Mouse (Mus musculus) liver, embryonic 14.5 days (tissue): Measurements from ENCODE around the gene Prdm12. TPM values are rescaled to one million over a fixed set of nuclear protein-coding genes. Genes with fewer than 3 reads are reported as not detected.

Experiments used
- ATAC-seq: fragments of 200-750 bp; cut with Nextera tagmentation; 2 replicates; pipeline ENCODE4 v1.8.0; 2017; ENCODE audit warnings: moderate number of reproducible peaks, mild to moderate bottlenecking, moderate library complexity; ENCODE audit not compliant: insufficient read depth
- DNase-seq, 3 experiments: peaks; one replicate each; pipeline ENCODE4 v3.0.0-alpha.2; 2012 to 2013; ENCODE audit warnings: low read depth in 3 of 3, low spot score in 3 of 3
- H3K27ac ChIP-seq: fragments of 300-500 bp; sonication (generic); 2 replicates; pipeline ENCODE4 v1.5.1; 2014; ENCODE audit warnings: moderate library complexity, mild to moderate bottlenecking, control low read depth, inconsistent platforms
- H3K27me3 ChIP-seq: fragments of 300-500 bp; sonication (generic); 2 replicates; pipeline ENCODE4 v1.6.1; 2014; ENCODE audit warnings: mild to moderate bottlenecking, low read length, moderate library complexity; ENCODE audit not compliant: control insufficient read depth, insufficient read depth
- H3K36me3 ChIP-seq: fragments of 300-500 bp; sonication (generic); replicated peaks from 2 replicates; pipeline ENCODE4 v1.6.1; 2014; ENCODE audit warnings: low read depth; ENCODE audit not compliant: control insufficient read depth, insufficient read depth
- H3K4me1 ChIP-seq, 2 experiments: fragments of 200-500 bp in 1 of 2; fragments of 300-500 bp in 1 of 2; sonication (generic) in 1 of 2; replicated peaks; 2 replicates each; pipeline ENCODE4 v1.6.1; 2012 to 2014; ENCODE audit warnings: antibody characterized with exemption in 1 of 2, inconsistent platforms in 1 of 2, low read length in 1 of 2; ENCODE audit not compliant: control insufficient read depth in 2 of 2, insufficient read depth in 2 of 2
- H3K4me2 ChIP-seq: fragments of 300-500 bp; sonication (generic); 2 replicates; pipeline ENCODE4 v1.6.1; 2014; ENCODE audit warnings: low read depth, mild to moderate bottlenecking, control low read depth, moderate library complexity
- H3K4me3 ChIP-seq, 2 experiments: fragments of 200-500 bp in 1 of 2; fragments of 300-500 bp in 1 of 2; sonication (generic) in 1 of 2; 2 replicates each; pipeline ENCODE4 v1.5.1; 2012 to 2014; ENCODE audit warnings: low read depth in 2 of 2, low read length in 2 of 2, mild to moderate bottlenecking in 2 of 2, control low read depth in 1 of 2, inconsistent platforms in 1 of 2, moderate library complexity in 1 of 2; ENCODE audit not compliant: insufficient read depth in 1 of 2
- H3K9ac ChIP-seq: fragments of 300-500 bp; sonication (generic); replicated peaks from 2 replicates; pipeline ENCODE4 v1.6.1; 2014; ENCODE audit warnings: mild to moderate bottlenecking, control low read depth, moderate library complexity
- H3K9me3 ChIP-seq: fragments of 300-500 bp; sonication (generic); 2 replicates; pipeline ENCODE4 v1.6.1; 2016; ENCODE audit warnings: low read length, mixed read lengths; ENCODE audit not compliant: control insufficient read depth
- CTCF ChIP-seq: IDR thresholded peaks from 2 replicates; pipeline ENCODE4 v1.5.1; 2016; ENCODE audit warnings: antibody characterized with exemption, low read depth, control low read depth
- EP300 ChIP-seq: IDR thresholded peaks from 2 replicates; pipeline ENCODE4 v1.6.1; 2016; ENCODE audit warnings: antibody characterized with exemption, low read depth
- whole genome bisulfite sequencing: fragments of 180-500 bp; shearing (Covaris S2); extraction: QIAGEN DNeasy Blood & Tissue Kit; methylation state at CpG from one replicate; pipeline ENCODE4 v1.1.7; 2014; ENCODE audit not compliant: insufficient replicate concordance; 5-methylcytosine and 5-hydroxymethylcytosine counted together
- polyA plus RNA-seq, 2 experiments: library from polyadenylated mRNA; depleted of rRNA in 1 of 2; stranded (reverse) in 1 of 2; unstranded in 1 of 2; fragments of >200 nt; fragmentation: Nextera tagmentation in 1 of 2; extraction: Ambion mirVana in 1 of 2; gene quantifications; 2 replicates each; pipeline versions ENCODE4 v1.2.1 to v1.2.3; 2012 to 2014

Prdm12 gene
- polyA plus RNA-seq, 2 experiments: not detected

DNA sequence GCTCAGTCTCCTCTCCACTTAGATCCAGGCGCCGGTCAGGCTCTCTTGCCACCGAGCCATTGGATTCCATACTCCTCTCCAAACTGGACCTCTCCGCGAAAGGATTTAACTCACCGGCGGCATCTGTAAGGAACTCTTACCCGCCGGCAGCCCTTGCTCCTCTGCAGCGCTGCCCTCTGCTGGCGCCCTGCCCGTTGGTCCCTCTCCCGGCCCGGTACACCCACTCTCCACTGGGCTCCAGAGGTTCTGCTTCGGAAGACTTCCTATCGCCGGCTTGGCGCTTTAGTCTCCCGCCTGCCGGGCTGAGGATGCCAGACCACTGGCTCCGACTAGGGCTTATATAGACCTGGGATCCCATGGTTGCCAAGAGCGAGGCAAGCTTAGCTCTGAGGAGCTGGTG lies 2.0 kb upstream of the Prdm12 start:
- no peak overlapping the region for H3K9ac ChIP-seq
- no peak overlapping the region for H3K27ac ChIP-seq
- TF ChIP-seq EP300 (no peak), CTCF (peak; percentile 50)
- ATAC-seq (no peak), DNase-seq (no peak)
- H3K27me3 ChIP-seq: peaks cover 100% of the 10 kb centered on the region
- no peak overlapping the region for H3K4me3 ChIP-seq
- H3K9me3 ChIP-seq: no peaks in the 10 kb centered on the region
- H3K4me1 ChIP-seq: no peaks in the 10 kb centered on the region
- WGBS: under 1% methylated on average over 22 of the region's 22 CpGs
- no peak overlapping the region for H3K4me2 ChIP-seq
- no peaks in the 10 kb centered on the region for H3K36me3 ChIP-seq

GRCm38 (mm10) chr2:31638581-31639465 lies 1.0 kb upstream of the Prdm12 start:
- no peak overlapping the region for H3K4me2 ChIP-seq
- H3K4me3 ChIP-seq: no peak overlapping the region
- DNase-seq (no peak), ATAC-seq (no peak)
- TF ChIP-seq CTCF (no peak), EP300 (no peak)
- H3K9me3 ChIP-seq: no peaks in the 10 kb centered on the region
- 5% methylated on average over 33 of the region's 34 CpGs for WGBS
- no peaks in the 10 kb centered on the region for H3K36me3 ChIP-seq
- H3K9ac ChIP-seq: no peak overlapping the region
- H3K27ac ChIP-seq: no peak overlapping the region
- H3K4me1 ChIP-seq: no peaks in the 10 kb centered on the region
- peaks cover 100% of the 10 kb centered on the region for H3K27me3 ChIP-seq

DNA sequence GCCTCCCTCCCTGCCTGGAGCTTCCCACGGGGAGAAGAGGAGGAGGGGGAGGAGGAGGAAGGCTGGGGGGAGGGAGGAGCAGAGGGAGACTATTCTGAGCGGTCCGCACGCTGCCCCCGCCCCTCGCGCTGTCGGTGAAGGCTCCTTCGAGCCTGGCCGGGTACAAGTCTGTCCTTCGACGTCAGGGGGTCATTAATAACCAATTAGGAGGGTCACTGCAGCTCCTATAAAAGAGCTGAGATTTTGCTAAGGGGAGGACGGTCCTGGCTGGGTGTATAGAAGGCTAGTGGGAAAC lies 424 bp upstream of the Prdm12 start:
- no peak overlapping the region for H3K27ac ChIP-seq
- H3K4me3 ChIP-seq: no peak overlapping the region
- no peak overlapping the region for H3K4me2 ChIP-seq
- H3K4me1 ChIP-seq: no peaks in the 10 kb centered on the region
- H3K9me3 ChIP-seq: no peaks in the 10 kb centered on the region
- ATAC-seq (no peak), DNase-seq (no peak)
- peaks cover 99% of the 10 kb centered on the region for H3K27me3 ChIP-seq
- H3K36me3 ChIP-seq: no peaks in the 10 kb centered on the region
- no peak overlapping the region for H3K9ac ChIP-seq
- 2% methylated on average over 12 of the region's 13 CpGs for WGBS
- no peak for TF ChIP-seq EP300
- no peak for TF ChIP-seq CTCF

- DNase-seq (no peak), ATAC-seq (no peak)
- no peak overlapping the region for H3K9ac ChIP-seq
- H3K4me1 ChIP-seq: no peaks in the 10 kb centered on the region
- no peak for TF ChIP-seq CTCF
- TF ChIP-seq EP300: no peak
- H3K4me3 ChIP-seq: no peak overlapping the region
- peaks cover 90% of the 10 kb centered on the region for H3K27me3 ChIP-seq
- H3K27ac ChIP-seq: no peak overlapping the region
- H3K4me2 ChIP-seq: no peak overlapping the region
- H3K9me3 ChIP-seq: no peaks in the 10 kb centered on the region
- H3K36me3 ChIP-seq: no peaks in the 10 kb centered on the region
- WGBS: 1% methylated on average over 48 of the region's 48 CpGs
Measured at GRCm38 (mm10) chr2:31640609-31641507, 1.0 kb downstream of the Prdm12 start.

DNA sequence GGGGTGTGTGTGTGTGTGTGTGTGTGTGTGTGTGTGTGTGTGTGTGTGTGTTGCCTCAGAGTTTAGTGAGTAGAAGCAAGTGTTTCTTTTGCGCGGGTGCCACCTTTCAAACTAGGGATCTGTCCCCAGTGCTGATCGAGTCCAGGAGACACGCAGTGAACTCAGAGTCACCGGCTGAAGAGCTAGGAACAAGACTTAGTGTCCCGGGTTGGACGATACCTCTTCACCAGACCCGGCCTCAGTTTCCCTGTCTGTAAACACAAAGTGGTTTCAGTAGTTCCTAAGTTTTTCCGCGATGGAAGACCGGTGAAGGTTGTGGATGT lies 1.6 kb downstream of the Prdm12 start:
- TF ChIP-seq EP300: no peak
- TF ChIP-seq CTCF: no peak
- no peaks in the 10 kb centered on the region for H3K9me3 ChIP-seq
- no peak for ATAC-seq
- H3K9ac ChIP-seq: no peak overlapping the region
- H3K4me1 ChIP-seq: no peaks in the 10 kb centered on the region
- no peak for DNase-seq
- H3K27ac ChIP-seq: no peak overlapping the region
- H3K36me3 ChIP-seq: no peaks in the 10 kb centered on the region
- H3K4me2 ChIP-seq: no peak overlapping the region
- WGBS: 3% methylated on average over 11 of the region's 11 CpGs
- H3K4me3 ChIP-seq: no peak overlapping the region
- H3K27me3 ChIP-seq: peaks cover 90% of the 10 kb centered on the region
